ENCODE assay signal across 23 mouse cellular contexts in the genomic region with DNA sequence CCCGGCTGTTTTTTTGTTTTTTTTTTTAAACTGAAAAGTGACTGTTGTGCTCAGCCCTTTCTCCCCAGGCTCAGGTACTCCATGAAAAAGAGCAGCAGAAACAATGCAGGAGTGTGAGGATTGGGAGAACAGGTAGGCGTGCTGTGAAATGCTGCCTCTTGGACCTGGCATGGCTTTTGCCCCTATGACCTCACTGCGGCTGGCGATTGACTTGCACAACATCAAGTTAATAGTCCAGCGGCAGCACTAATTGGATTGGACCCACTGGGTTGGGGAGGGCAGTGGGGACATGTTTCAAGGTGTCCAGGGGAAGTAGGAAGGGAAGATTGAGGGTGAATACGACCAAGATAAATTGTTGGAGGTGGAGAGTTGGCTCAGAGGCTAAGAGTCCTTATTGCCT.
"Had no signal": no experiment of that assay in that cellular context is flagged by ENCODE, and none has a peak within 500 bp of the region (broad histone marks: within the 10 kb centered on the region; RNA-seq: fewer than 3 reads in every experiment).

No protein-coding gene starts in this region.

- H3K9ac ChIP-seq: forebrain, embryonic 15.5 days; forebrain, postnatal 0 days; heart, embryonic 13.5 days; heart, embryonic 15.5 days; hindbrain, embryonic 13.5 days; hindbrain, embryonic 15.5 days; limb, embryonic 13.5 days; limb, embryonic 15.5 days; liver, embryonic 14.5 days had no signal

- ATAC-seq: forebrain, embryonic 15.5 days; forebrain, postnatal 0 days; hindbrain, postnatal 0 days; intestine, embryonic 16.5 days had no signal

- H3K27ac ChIP-seq: forebrain, embryonic 15.5 days; heart, adult 2 months; heart, embryonic 13.5 days; heart, embryonic 15.5 days; hindbrain, embryonic 13.5 days; hindbrain, embryonic 15.5 days; hindbrain, postnatal 0 days; limb, embryonic 13.5 days; limb, embryonic 15.5 days; liver, embryonic 14.5 days had no signal

- H3K9me3 ChIP-seq: forebrain, embryonic 15.5 days; heart, embryonic 13.5 days; heart, embryonic 15.5 days; hindbrain, embryonic 13.5 days; hindbrain, embryonic 15.5 days; limb, embryonic 13.5 days; limb, embryonic 15.5 days had no signal

- H3K36me3 ChIP-seq: forebrain, embryonic 15.5 days; heart, embryonic 13.5 days; heart, embryonic 15.5 days; hindbrain, embryonic 13.5 days; hindbrain, embryonic 15.5 days; limb, embryonic 13.5 days; limb, embryonic 15.5 days had no signal

- H3K27me3 ChIP-seq: forebrain, embryonic 15.5 days; heart, embryonic 15.5 days; hindbrain, embryonic 15.5 days; limb, embryonic 13.5 days; limb, embryonic 15.5 days had no signal

- H3K4me3 ChIP-seq: forebrain, embryonic 15.5 days; heart, adult 2 months; heart, embryonic 13.5 days; heart, embryonic 15.5 days; hindbrain, embryonic 13.5 days; hindbrain, embryonic 15.5 days; limb, embryonic 13.5 days; limb, embryonic 15.5 days had no signal

- DNase-seq: forebrain, postnatal 0 days; gastrocnemius, postnatal 14 days; gastrocnemius, postnatal 36 days; heart, adult 11 months; heart, adult 2 months; heart, postnatal 14 days; heart, postnatal 36 days; layer of hippocampus, adult 9-11 months; layer of hippocampus, postnatal 36 days; left cerebral cortex, postnatal 4 days; lung, adult 18-20 months had no signal

- H3K4me2 ChIP-seq: forebrain, embryonic 15.5 days; heart, embryonic 11.5 days; heart, embryonic 13.5 days; heart, embryonic 15.5 days; hindbrain, embryonic 13.5 days; hindbrain, embryonic 15.5 days; limb, embryonic 13.5 days; limb, embryonic 15.5 days; liver, embryonic 11.5 days had no signal

- H3K4me1 ChIP-seq: hindbrain, embryonic 15.5 days; limb, embryonic 15.5 days had no signal
